Mouse (Mus musculus) megakaryocyte-erythroid progenitor cell, adult 5-6 weeks (primary cell): ENCODE data around the gene Olfr610. TPM values are rescaled to one million over a fixed set of nuclear protein-coding genes. Genes with fewer than 3 reads are reported as not detected.
"Not testable (repeated sequence)": the region's sequence is repeated elsewhere in the genome, so short reads cannot be mapped to it uniquely, and the experiment has no call there.

Source experiments
- ATAC-seq: replicated peaks from 2 replicates; pipeline ENCODE4 v1.8.0; 2016; ENCODE audit warnings: mild to moderate bottlenecking, inconsistent platforms; ENCODE audit not compliant: severe bottlenecking, poor library complexity, low FRiP score, low TSS enrichment
- total RNA-seq, 2 experiments: library from RNA; stranded (forward) in 1 of 2; stranded (reverse) in 1 of 2; fragments of 200-1000, 215-1000 nt in 1 of 2; fragments of >200 nt in 1 of 2; fragmentation: Nextera tagmentation in 1 of 2; gene quantifications; 2 replicates each; pipeline ENCODE4 v1.2.3; 2014 to 2017

Olfr610 gene
- not detected in 2 replicates for total RNA-seq (2014; fragmentation: Nextera tagmentation)
- total RNA-seq (2017): not detected in 2 replicates

GRCm38 (mm10) chr7:103512022-103512421 lies at the start of gene Olfr610:
Olfr610 (minus strand) TSS chr7:103512122.
- ATAC-seq: no peak

- ATAC-seq: no peak
Measured at GRCm38 (mm10) chr7:103555779-103556178, 43.9 kb upstream of the Olfr610 start, which contains the start of gene Olfr615. Olfr615 (plus strand) TSS chr7:103556079.

GRCm38 (mm10) chr7:103547774-103548173 lies 35.9 kb upstream of the Olfr610 start, which contains the start of gene Olfr613:
Olfr613 (plus strand) TSS chr7:103548074.
- ATAC-seq: no peak

GRCm38 (mm10) chr7:103542617-103543016 lies 30.7 kb upstream of the Olfr610 start, which contains the start of gene Olfr612:
Olfr612 (minus strand) TSS chr7:103542717.
- ATAC-seq: not testable (repeated sequence)

- ATAC-seq: not testable (repeated sequence)
Measured at GRCm38 (mm10) chr7:103520746-103521145, 8.8 kb upstream of the Olfr610 start, which contains the start of gene Olfr611. Olfr611 (minus strand) TSS chr7:103520846.

GRCm38 (mm10) chr7:103497962-103498361 lies 14.0 kb downstream of the Olfr610 start, which contains the start of gene Olfr609:
Olfr609 (minus strand) TSS chr7:103498062.
- ATAC-seq: no peak

- ATAC-seq: not testable (repeated sequence)
Measured at GRCm38 (mm10) chr7:103477106-103477505, 34.8 kb downstream of the Olfr610 start.

- ATAC-seq: no peak
Measured at GRCm38 (mm10) chr7:103469577-103469976, 42.3 kb downstream of the Olfr610 start, which contains the start of gene Olfr608. Olfr608 (plus strand) TSS chr7:103469877.

GRCm38 (mm10) chr7:103460590-103460989 lies 51.3 kb downstream of the Olfr610 start:
- no peak for ATAC-seq

Other genes with a start within 250 kb of the Olfr610 start
- not detected in 2 replicates for gene Olfr596, start 206.5 kb downstream of the Olfr610 start, total RNA-seq (2014; fragmentation: Nextera tagmentation)
- not detected in 2 replicates for gene Olfr596, start 206.5 kb downstream of the Olfr610 start, total RNA-seq (2017)
- not detected in 2 replicates for gene Olfr597, start 195.8 kb downstream of the Olfr610 start, total RNA-seq (2014; fragmentation: Nextera tagmentation)
- gene Olfr597, start 195.8 kb downstream of the Olfr610 start, total RNA-seq (2017): not detected in 2 replicates
- not detected in 2 replicates for gene Olfr598, start 188.6 kb downstream of the Olfr610 start, total RNA-seq (2014; fragmentation: Nextera tagmentation)
- gene Olfr598, start 188.6 kb downstream of the Olfr610 start, total RNA-seq (2017): not detected in 2 replicates
- gene Olfr599, start 176.2 kb downstream of the Olfr610 start, total RNA-seq (2014; fragmentation: Nextera tagmentation): not detected in 2 replicates
- gene Olfr599, start 176.2 kb downstream of the Olfr610 start, total RNA-seq (2017): not detected in 2 replicates
- not detected in 2 replicates for gene Olfr600, start 162.5 kb downstream of the Olfr610 start, total RNA-seq (2014; fragmentation: Nextera tagmentation)
- gene Olfr600, start 162.5 kb downstream of the Olfr610 start, total RNA-seq (2017): not detected in 2 replicates
- gene Olfr601, start 149.5 kb downstream of the Olfr610 start, total RNA-seq (2014; fragmentation: Nextera tagmentation): not detected in 2 replicates
- not detected in 2 replicates for gene Olfr601, start 149.5 kb downstream of the Olfr610 start, total RNA-seq (2017)
- not detected in 2 replicates for gene Olfr603, start 125.9 kb downstream of the Olfr610 start, total RNA-seq (2014; fragmentation: Nextera tagmentation)
- not detected in 2 replicates for gene Olfr603, start 125.9 kb downstream of the Olfr610 start, total RNA-seq (2017)
- not detected in 2 replicates for gene Usp17lc, start 97.0 kb downstream of the Olfr610 start, total RNA-seq (2014; fragmentation: Nextera tagmentation)
- not detected in 2 replicates for gene Usp17lc, start 97.0 kb downstream of the Olfr610 start, total RNA-seq (2017)
- not detected in 2 replicates for gene Olfr605, start 66.7 kb downstream of the Olfr610 start, total RNA-seq (2014; fragmentation: Nextera tagmentation)
- not detected in 2 replicates for gene Olfr605, start 66.7 kb downstream of the Olfr610 start, total RNA-seq (2017)
- gene Olfr606, start 63.1 kb downstream of the Olfr610 start, total RNA-seq (2014; fragmentation: Nextera tagmentation): not detected in 2 replicates
- gene Olfr606, start 63.1 kb downstream of the Olfr610 start, total RNA-seq (2017): not detected in 2 replicates
- gene Olfr607, start 48.0 kb downstream of the Olfr610 start, total RNA-seq (2014; fragmentation: Nextera tagmentation): not detected in 2 replicates
- gene Olfr607, start 48.0 kb downstream of the Olfr610 start, total RNA-seq (2017): not detected in 2 replicates
- not detected in 2 replicates for gene Olfr608, start 42.2 kb downstream of the Olfr610 start, total RNA-seq (2014; fragmentation: Nextera tagmentation)
- gene Olfr608, start 42.2 kb downstream of the Olfr610 start, total RNA-seq (2017): not detected in 2 replicates
- gene Olfr609, start 14.1 kb downstream of the Olfr610 start, total RNA-seq (2014; fragmentation: Nextera tagmentation): not detected in 2 replicates
- not detected in 2 replicates for gene Olfr609, start 14.1 kb downstream of the Olfr610 start, total RNA-seq (2017)
- not detected in 2 replicates for gene Olfr611, start 8.7 kb upstream of the Olfr610 start, total RNA-seq (2014; fragmentation: Nextera tagmentation)
- gene Olfr611, start 8.7 kb upstream of the Olfr610 start, total RNA-seq (2017): not detected in 2 replicates
- gene Olfr612, start 30.6 kb upstream of the Olfr610 start, total RNA-seq (2014; fragmentation: Nextera tagmentation): not detected in 2 replicates
- not detected in 2 replicates for gene Olfr612, start 30.6 kb upstream of the Olfr610 start, total RNA-seq (2017)
- gene Olfr613, start 36.0 kb upstream of the Olfr610 start, total RNA-seq (2014; fragmentation: Nextera tagmentation): not detected in 2 replicates
- not detected in 2 replicates for gene Olfr613, start 36.0 kb upstream of the Olfr610 start, total RNA-seq (2017)
- gene Olfr615, start 44.0 kb upstream of the Olfr610 start, total RNA-seq (2014; fragmentation: Nextera tagmentation): not detected in 2 replicates
- gene Olfr615, start 44.0 kb upstream of the Olfr610 start, total RNA-seq (2017): not detected in 2 replicates
- gene Olfr616, start 57.0 kb upstream of the Olfr610 start, total RNA-seq (2014; fragmentation: Nextera tagmentation): not detected in 2 replicates
- gene Olfr616, start 57.0 kb upstream of the Olfr610 start, total RNA-seq (2017): not detected in 2 replicates
- gene Olfr617, start 60.9 kb upstream of the Olfr610 start, total RNA-seq (2014; fragmentation: Nextera tagmentation): not detected in 2 replicates
- not detected in 2 replicates for gene Olfr617, start 60.9 kb upstream of the Olfr610 start, total RNA-seq (2017)
- not detected in 2 replicates for gene Olfr618, start 78.0 kb upstream of the Olfr610 start, total RNA-seq (2014; fragmentation: Nextera tagmentation)
- gene Olfr618, start 78.0 kb upstream of the Olfr610 start, total RNA-seq (2017): not detected in 2 replicates
- not detected in 2 replicates for gene Olfr619, start 88.5 kb upstream of the Olfr610 start, total RNA-seq (2014; fragmentation: Nextera tagmentation)
- gene Olfr619, start 88.5 kb upstream of the Olfr610 start, total RNA-seq (2017): not detected in 2 replicates
- gene Olfr620, start 100.4 kb upstream of the Olfr610 start, total RNA-seq (2014; fragmentation: Nextera tagmentation): not detected in 2 replicates
- not detected in 2 replicates for gene Olfr620, start 100.4 kb upstream of the Olfr610 start, total RNA-seq (2017)
- gene Olfr622, start 130.6 kb upstream of the Olfr610 start, total RNA-seq (2014; fragmentation: Nextera tagmentation): not detected in 2 replicates
- not detected in 2 replicates for gene Olfr622, start 130.6 kb upstream of the Olfr610 start, total RNA-seq (2017)
- not detected in 2 replicates for gene Olfr623, start 151.6 kb upstream of the Olfr610 start, total RNA-seq (2014; fragmentation: Nextera tagmentation)
- gene Olfr623, start 151.6 kb upstream of the Olfr610 start, total RNA-seq (2017): not detected in 2 replicates
- gene Olfr624, start 159.1 kb upstream of the Olfr610 start, total RNA-seq (2014; fragmentation: Nextera tagmentation): not detected in 2 replicates
- gene Olfr624, start 159.1 kb upstream of the Olfr610 start, total RNA-seq (2017): not detected in 2 replicates
- not detected in 2 replicates for gene Olfr625-ps1, start 170.6 kb upstream of the Olfr610 start, total RNA-seq (2014; fragmentation: Nextera tagmentation)
- not detected in 2 replicates for gene Olfr625-ps1, start 170.6 kb upstream of the Olfr610 start, total RNA-seq (2017)
- not detected in 2 replicates for gene Olfr243, start 202.5 kb upstream of the Olfr610 start, total RNA-seq (2014; fragmentation: Nextera tagmentation)
- gene Olfr243, start 202.5 kb upstream of the Olfr610 start, total RNA-seq (2017): not detected in 2 replicates
- not detected in 2 replicates for gene Olfr628, start 218.3 kb upstream of the Olfr610 start, total RNA-seq (2014; fragmentation: Nextera tagmentation)
- gene Olfr628, start 218.3 kb upstream of the Olfr610 start, total RNA-seq (2017): not detected in 2 replicates
- not detected in 2 replicates for gene Olfr629, start 232.8 kb upstream of the Olfr610 start, total RNA-seq (2014; fragmentation: Nextera tagmentation)
- gene Olfr629, start 232.8 kb upstream of the Olfr610 start, total RNA-seq (2017): not detected in 2 replicates
- not detected in 2 replicates for gene Olfr630, start 245.2 kb upstream of the Olfr610 start, total RNA-seq (2014; fragmentation: Nextera tagmentation)
- not detected in 2 replicates for gene Olfr630, start 245.2 kb upstream of the Olfr610 start, total RNA-seq (2017)